Comparison of ENCODE assay signal across 27 mouse cellular contexts in the genomic region with DNA sequence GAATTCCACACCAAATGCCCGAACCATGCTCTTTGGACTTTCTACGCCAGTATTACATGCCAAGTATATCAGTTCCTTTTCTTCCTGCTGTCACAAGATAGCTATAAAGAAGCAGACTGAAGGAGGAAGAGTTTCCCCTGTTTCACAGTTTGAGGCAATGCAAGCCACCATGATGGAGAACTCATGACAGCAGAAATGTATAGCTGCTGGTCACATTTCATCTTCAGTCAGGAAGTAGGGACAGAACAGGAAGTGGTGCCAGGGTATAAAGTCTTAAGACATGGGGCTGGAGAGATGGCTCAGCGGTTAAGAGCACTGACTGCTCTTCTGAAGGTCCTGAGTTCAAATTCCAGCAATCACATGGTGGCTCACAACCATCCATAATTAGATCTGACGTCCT. TPM values are rescaled to one million over a fixed set of nuclear protein-coding genes. Genes with fewer than 3 reads are reported as not detected.
DNase-seq lines count a peak whose midpoint lies in the region; ATAC-seq and TF ChIP-seq lines count a peak whose summit lies in the region.
"Had no signal": no experiment of that assay in that cellular context is flagged by ENCODE, and none has a peak within 500 bp of the region (broad histone marks: within the 10 kb centered on the region; RNA-seq: fewer than 3 reads in every experiment).

No protein-coding gene starts in this region.

- no peak for DNase-seq in urinary bladder, postnatal 25 days (ENCODE audit: low spot score)
- DNase-seq: adrenal gland, adult 8-10 months; adrenal gland, postnatal 25 days; B cell, adult 2 months; cerebellum, adult 18-20 months; cerebellum, adult 9-10 months; cerebellum, postnatal 14 days; gastrocnemius, postnatal 36 days; heart, adult 11 months; heart, postnatal 10 days; heart, postnatal 36 days had no signal

- no peaks in the 10 kb centered on the region for H3K4me1 ChIP-seq in intestine, postnatal 0 days (replicated peaks; ENCODE audit: control insufficient read depth, insufficient read depth, low read length)
- H3K4me1 ChIP-seq in intestine, embryonic 15.5 days (replicated peaks): no peaks in the 10 kb centered on the region
- peaks cover 23% of the 10 kb centered on the region for H3K4me1 ChIP-seq in bone marrow macrophage, adult 2 months (ENCODE audit: control insufficient read depth, insufficient read depth, low read length)
- peaks cover 9% of the 10 kb centered on the region for H3K4me1 ChIP-seq in olfactory bulb, adult 2 months (ENCODE audit: control insufficient read depth, insufficient read depth, low read length)
- H3K4me1 ChIP-seq in heart, embryonic 11.5 days (ENCODE audit: control insufficient read depth, insufficient read depth, low read length): 0 out of 2 replicates have a peak, but pooled peaks cover 2% of the 10 kb centered on the region
- H3K4me1 ChIP-seq in kidney, embryonic 14.5 days (ENCODE audit: control insufficient read depth, insufficient read depth, low read length): no peaks in the 10 kb centered on the region

- no peak overlapping the region for H3K27ac ChIP-seq in intestine, postnatal 0 days (ENCODE audit: low read depth, low read length)
- H3K27ac ChIP-seq in intestine, embryonic 15.5 days: no peak overlapping the region
- peak overlapping the region; percentile 49 for H3K27ac ChIP-seq in bone marrow macrophage, adult 2 months (ENCODE audit: insufficient read depth, low read depth, low read length)
- peak overlapping the region; percentile 58 for H3K27ac ChIP-seq in olfactory bulb, adult 2 months (ENCODE audit: insufficient read depth, low read depth, low read length)
- H3K27ac ChIP-seq in heart, embryonic 11.5 days (ENCODE audit: low read depth, low read length): no peak overlapping the region
- no peak overlapping the region for H3K27ac ChIP-seq in kidney, embryonic 14.5 days (ENCODE audit: low read depth, low read length)
- H3K27ac ChIP-seq: heart, embryonic 15.5 days; hindbrain, embryonic 10.5 days; hindbrain, embryonic 13.5 days had no signal

- H3K9ac ChIP-seq in intestine, postnatal 0 days (ENCODE audit: low read depth, low read length): no peak overlapping the region
- H3K9ac ChIP-seq in intestine, embryonic 15.5 days: no peak overlapping the region
- H3K9ac ChIP-seq in heart, embryonic 11.5 days (ENCODE audit: low read depth, low read length): no peak overlapping the region
- H3K9ac ChIP-seq in kidney, embryonic 14.5 days (ENCODE audit: low read depth, low read length): no peak overlapping the region
- H3K9ac ChIP-seq: heart, embryonic 12.5 days; heart, embryonic 15.5 days; hindbrain, embryonic 13.5 days had no signal

- H3K27me3 ChIP-seq in intestine, postnatal 0 days (replicated peaks; ENCODE audit: control insufficient read depth, insufficient read depth, low read length): no peaks in the 10 kb centered on the region
- H3K27me3 ChIP-seq in intestine, embryonic 15.5 days (replicated peaks): no peaks in the 10 kb centered on the region
- H3K27me3 ChIP-seq in heart, embryonic 11.5 days (ENCODE audit: control insufficient read depth, insufficient read depth, low read length): no peaks in the 10 kb centered on the region
- no peaks in the 10 kb centered on the region for H3K27me3 ChIP-seq in kidney, embryonic 14.5 days (ENCODE audit: control insufficient read depth, insufficient read depth, low read length)
- H3K27me3 ChIP-seq: CH12.LX; heart, embryonic 12.5 days; heart, embryonic 15.5 days; hindbrain, embryonic 13.5 days had no signal

- no peak for TF ChIP-seq CTCF in intestine, postnatal 0 days (IDR thresholded peaks at IDR 0.05; ENCODE audit: low read depth)
- TF ChIP-seq CTCF in bone marrow macrophage, adult 2 months (IDR thresholded peaks at IDR 0.05; ENCODE audit: low read depth, low read length): no peak
- TF ChIP-seq CTCF in olfactory bulb, adult 2 months (IDR thresholded peaks at IDR 0.05; ENCODE audit: insufficient read depth, low read depth, low read length): no peak

- WGBS in intestine, postnatal 0 days: 46% methylated on average over 4 of the region's 4 CpGs
- WGBS in intestine, embryonic 15.5 days: 84% methylated on average over 4 of the region's 4 CpGs
- 80% methylated on average over 4 of the region's 4 CpGs for WGBS in olfactory bulb, adult 2 months
- WGBS in heart, embryonic 11.5 days (ENCODE audit: insufficient replicate concordance): 80% methylated on average over 4 of the region's 4 CpGs
- WGBS in kidney, embryonic 14.5 days: 90% methylated on average over 4 of the region's 4 CpGs

- ATAC-seq in intestine, postnatal 0 days: peak; percentile 62
- ATAC-seq in intestine, embryonic 15.5 days: no peak
- peak; percentile 69 for ATAC-seq in megakaryocyte, adult 5-6 weeks (ENCODE audit: poor library complexity, severe bottlenecking)
- no peak for ATAC-seq in heart, embryonic 11.5 days (replicated peaks; ENCODE audit: insufficient number of reproducible peaks, low FRiP score, low TSS enrichment)
- ATAC-seq in kidney, embryonic 14.5 days (ENCODE audit: low FRiP score, low TSS enrichment): no peak
- ATAC-seq: activated CD4-positive, CD25-positive, alpha-beta regulatory T cell, adult 4 months; forebrain, embryonic 14.5 days; hindbrain, embryonic 16.5 days had no signal

- no peak for TF ChIP-seq POLR2A in bone marrow macrophage, adult 2 months (IDR thresholded peaks at IDR 0.05; ENCODE audit: borderline replicate concordance, low read depth, low read length)
- TF ChIP-seq POLR2A in olfactory bulb, adult 2 months (IDR thresholded peaks at IDR 0.05; ENCODE audit: insufficient read depth, low read depth, low read length): no peak

- H3K9me3 ChIP-seq in intestine, postnatal 0 days (ENCODE audit: control insufficient read depth): no peaks in the 10 kb centered on the region
- no peaks in the 10 kb centered on the region for H3K9me3 ChIP-seq in intestine, embryonic 15.5 days
- no peaks in the 10 kb centered on the region for H3K9me3 ChIP-seq in heart, embryonic 11.5 days (replicated peaks; ENCODE audit: control insufficient read depth, low read length)
- no peaks in the 10 kb centered on the region for H3K9me3 ChIP-seq in kidney, embryonic 14.5 days (ENCODE audit: control insufficient read depth, low read length)
- H3K9me3 ChIP-seq: heart, embryonic 12.5 days; heart, embryonic 15.5 days; hindbrain, embryonic 10.5 days; hindbrain, embryonic 13.5 days had no signal

- no peaks in the 10 kb centered on the region for H3K36me3 ChIP-seq in intestine, postnatal 0 days (ENCODE audit: control insufficient read depth, insufficient read depth)
- H3K36me3 ChIP-seq in intestine, embryonic 15.5 days: no peaks in the 10 kb centered on the region
- no peaks in the 10 kb centered on the region for H3K36me3 ChIP-seq in heart, embryonic 11.5 days (ENCODE audit: control insufficient read depth, insufficient read depth, low read length)
- no peaks in the 10 kb centered on the region for H3K36me3 ChIP-seq in kidney, embryonic 14.5 days (ENCODE audit: control insufficient read depth, insufficient read depth, low read length)
- H3K36me3 ChIP-seq: G1E; heart, embryonic 12.5 days; heart, embryonic 15.5 days; hindbrain, embryonic 10.5 days; hindbrain, embryonic 13.5 days had no signal

- H3K4me2 ChIP-seq in intestine, postnatal 0 days (replicated peaks; ENCODE audit: low read depth): no peak overlapping the region
- H3K4me2 ChIP-seq in intestine, embryonic 15.5 days (replicated peaks): no peak overlapping the region
- H3K4me2 ChIP-seq in heart, embryonic 11.5 days: no peak overlapping the region
- H3K4me2 ChIP-seq in kidney, embryonic 14.5 days (replicated peaks; ENCODE audit: low read depth, low read length): no peak overlapping the region
- H3K4me2 ChIP-seq: heart, embryonic 12.5 days; heart, embryonic 15.5 days; hindbrain, embryonic 13.5 days had no signal

- H3K4me3 ChIP-seq in intestine, postnatal 0 days (ENCODE audit: low read depth, low read length): no peak overlapping the region
- H3K4me3 ChIP-seq in intestine, embryonic 15.5 days (replicated peaks): no peak overlapping the region
- no peak overlapping the region for H3K4me3 ChIP-seq in bone marrow macrophage, adult 2 months (ENCODE audit: insufficient read depth, low read length)
- H3K4me3 ChIP-seq in olfactory bulb, adult 2 months (ENCODE audit: insufficient read depth, low read depth, low read length): no peak overlapping the region
- H3K4me3 ChIP-seq in heart, embryonic 11.5 days (ENCODE audit: low read depth, low read length): no peak overlapping the region
- H3K4me3 ChIP-seq in kidney, embryonic 14.5 days (ENCODE audit: low read length): no peak overlapping the region
- H3K4me3 ChIP-seq: heart, embryonic 12.5 days; heart, embryonic 15.5 days; hindbrain, embryonic 10.5 days; hindbrain, embryonic 13.5 days had no signal

RNA-seq across cellular contexts. Expression of gene Kif2a, which starts 5.3 kb away (rescaled TPM):
- polyA plus RNA-seq in intestine, postnatal 0 days (2015; fragmentation: Nextera tagmentation; extraction: Ambion mirVana): 20.6 and 23.1 TPM in 2 replicates
- polyA plus RNA-seq in intestine, embryonic 15.5 days (2015; fragmentation: Nextera tagmentation; extraction: Ambion mirVana): 20.1 and 24.7 TPM in 2 replicates
- polyA plus RNA-seq in bone marrow macrophage, adult 2 months (2012; ENCODE audit: insufficient read depth, insufficient read length, missing spikeins): 49.3 and 52.1 TPM in 2 replicates
- total RNA-seq in megakaryocyte, adult 5-6 weeks (2015): 49.5 and 80.4 TPM in 2 replicates
- total RNA-seq in megakaryocyte, adult 5-6 weeks (2017): 20.9 and 28.7 TPM in 2 replicates
- 396 and 758 TPM in 2 replicates for polyA plus RNA-seq in olfactory bulb, adult 2 months (2012; ENCODE audit: insufficient read depth, insufficient read length, low replicate concordance, missing spikeins)
- polyA plus RNA-seq in heart, embryonic 11.5 days (2014; fragmentation: Nextera tagmentation; extraction: Ambion mirVana): 18.6 and 20.6 TPM in 2 replicates
- polyA plus RNA-seq in kidney, embryonic 14.5 days (2014; fragmentation: Nextera tagmentation; extraction: Ambion mirVana): 20.3 and 21.7 TPM in 2 replicates

Comparison
In these comparisons a context has a peak if more than half of its experiments do, and no peak if none do; other contexts are left out.
1. ATAC-seq: peak in intestine, postnatal 0 days (single experiment) and megakaryocyte, adult 5-6 weeks (single experiment); none in intestine, embryonic 15.5 days (single experiment), heart, embryonic 11.5 days (single experiment) and kidney, embryonic 14.5 days (single experiment).
2. H3K27ac ChIP-seq: peak in bone marrow macrophage, adult 2 months (single experiment) and olfactory bulb, adult 2 months (single experiment); none in intestine, postnatal 0 days (single experiment), intestine, embryonic 15.5 days (single experiment), heart, embryonic 11.5 days (single experiment) and kidney, embryonic 14.5 days (single experiment).